Mouse (Mus musculus) bone marrow, adult 2 months (tissue): ENCODE measurements around the gene Ggt6. TPM values are rescaled to one million over a fixed set of nuclear protein-coding genes. Genes with fewer than 3 reads are reported as not detected.

Experiments used
- H3K27ac ChIP-seq: fragments of 200-500 bp; 2 replicates; pipeline ENCODE4 v1.5.1; 2012; ENCODE audit warnings: low read depth, mild to moderate bottlenecking, control low read depth, inconsistent platforms, low read length; ENCODE audit not compliant: control insufficient read depth, poor library complexity, insufficient read depth
- H3K4me1 ChIP-seq: fragments of 200-500 bp; 2 replicates; pipeline ENCODE4 v1.6.1; 2011; ENCODE audit warnings: low read length; ENCODE audit not compliant: control insufficient read depth, insufficient read depth
- H3K4me3 ChIP-seq: fragments of 200-500 bp; replicated peaks from 2 replicates; pipeline ENCODE3; 2011; ENCODE audit warnings: mild to moderate bottlenecking, low read depth, low read length, control low read depth; ENCODE audit not compliant: control insufficient read depth
- CTCF ChIP-seq: fragments of 200-500 bp; IDR thresholded peaks from 2 replicates; pipeline ENCODE4 v1.5.1; 2011; ENCODE audit warnings: low read length, control low read depth; ENCODE audit not compliant: control insufficient read depth, insufficient read depth
- POLR2A ChIP-seq: fragments of 200-500 bp; IDR thresholded peaks from 2 replicates; pipeline ENCODE4 v1.6.1; 2011; ENCODE audit warnings: low read depth, mild to moderate bottlenecking, control low read depth, low read length, borderline replicate concordance; ENCODE audit not compliant: control insufficient read depth
- WGBS: fragments of 180-500 bp; shearing (Covaris S2); methylation state at CpG from one replicate; pipeline ENCODE4 v1.1.7; 2018; 5-methylcytosine and 5-hydroxymethylcytosine counted together
- polyA plus RNA-seq: library from polyadenylated mRNA; stranded (reverse); fragments of >200 nt; gene quantifications from 2 replicates; pipeline ENCODE4 v1.2.4, GENCODE M21; 2011; ENCODE audit warnings: low replicate concordance; ENCODE audit not compliant: missing spikeins, insufficient read depth, insufficient read length

Ggt6 gene
- polyA plus RNA-seq, 1 experiment: not detected

DNA sequence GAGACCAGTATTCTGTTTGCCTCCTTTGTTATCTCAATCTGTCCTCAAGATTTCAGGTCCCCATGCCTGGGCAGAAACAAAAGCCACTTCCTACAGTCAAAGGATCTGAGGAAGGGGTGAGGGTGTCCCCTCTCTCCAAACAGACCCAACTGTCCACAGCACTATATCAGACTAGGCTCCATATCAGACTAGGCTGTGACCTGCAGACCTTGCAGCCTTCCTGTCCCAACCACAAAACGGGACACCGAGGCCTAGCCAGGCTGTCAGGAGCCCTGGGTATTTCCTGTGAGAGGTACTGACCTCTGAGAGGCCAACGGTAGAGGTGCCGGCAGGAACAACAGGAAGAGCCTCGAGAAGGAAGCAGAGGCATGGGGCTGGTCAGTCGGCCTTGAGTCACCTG, 49.2 kb downstream of the Ggt6 start:
- Histone ChIP-seq H3K4me3 (no peak overlapping the region), H3K27ac (no peak overlapping the region), H3K4me1 (peaks cover 3% of the 10 kb centered on the region)
- TF ChIP-seq CTCF (no peak), POLR2A (no peak)
- 1% methylated on average over 6 of the region's 6 CpGs for WGBS

GRCm38 (mm10) chr11:72485157-72485556, 49.8 kb downstream of the Ggt6 start:
- Histone ChIP-seq H3K4me3 (no peak overlapping the region), H3K4me1 (peaks cover 3% of the 10 kb centered on the region), H3K27ac (no peak overlapping the region)
- TF ChIP-seq POLR2A (no peak), CTCF (no peak)
- 27% methylated on average over 5 of the region's 5 CpGs for WGBS

DNA sequence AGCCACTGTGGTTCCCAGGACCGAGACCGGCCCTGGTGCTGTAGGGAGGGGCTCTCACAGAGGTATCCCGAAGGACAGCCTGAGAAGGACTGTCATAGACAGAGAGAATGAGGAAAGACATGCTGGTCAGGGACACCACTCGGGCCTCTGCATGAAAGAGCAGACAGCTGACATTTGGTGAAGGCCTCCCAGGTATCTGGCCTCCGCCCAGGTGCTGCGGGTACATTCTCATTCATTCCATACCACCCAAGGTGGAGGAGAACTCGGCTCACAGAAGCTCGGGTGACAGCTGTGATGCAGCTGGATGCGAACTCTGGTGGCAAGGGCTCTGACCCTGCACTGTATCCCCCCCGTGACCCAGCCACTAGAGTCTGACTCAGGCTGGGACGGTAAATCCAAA, 50.6 kb downstream of the Ggt6 start:
- TF ChIP-seq POLR2A: no peak
- TF ChIP-seq CTCF: no peak
- WGBS: 58% methylated on average over 11 of the region's 11 CpGs
- no peak overlapping the region for H3K4me3 ChIP-seq
- no peak overlapping the region for H3K27ac ChIP-seq
- H3K4me1 ChIP-seq: peaks cover 3% of the 10 kb centered on the region

DNA sequence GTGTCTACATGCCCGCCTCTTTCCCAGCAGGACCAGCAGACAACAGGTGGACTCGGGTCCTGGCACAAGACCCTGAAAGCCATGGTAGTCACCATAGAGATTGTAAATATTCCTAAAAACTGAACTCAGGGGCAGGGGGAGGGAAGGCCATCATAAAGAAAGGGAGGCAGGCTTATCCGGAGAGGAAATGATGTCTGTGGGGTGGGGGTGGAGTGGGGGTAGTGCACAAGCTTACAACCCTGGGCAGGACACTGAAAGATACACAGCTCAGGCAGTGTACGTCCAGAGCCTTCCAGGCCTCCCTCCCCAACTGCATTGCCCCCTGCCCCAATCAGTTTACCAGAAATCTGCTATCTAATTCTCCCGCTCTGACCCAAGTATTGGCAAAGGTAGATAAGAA, 51.8 kb downstream of the Ggt6 start:
- Histone ChIP-seq H3K27ac (no peak overlapping the region), H3K4me1 (peaks cover 2% of the 10 kb centered on the region; the same call in 1 of the 2 replicates), H3K4me3 (no peak overlapping the region)
- TF ChIP-seq CTCF (no peak), POLR2A (no peak)
- WGBS: 24% methylated on average over 5 of the region's 5 CpGs

DNA sequence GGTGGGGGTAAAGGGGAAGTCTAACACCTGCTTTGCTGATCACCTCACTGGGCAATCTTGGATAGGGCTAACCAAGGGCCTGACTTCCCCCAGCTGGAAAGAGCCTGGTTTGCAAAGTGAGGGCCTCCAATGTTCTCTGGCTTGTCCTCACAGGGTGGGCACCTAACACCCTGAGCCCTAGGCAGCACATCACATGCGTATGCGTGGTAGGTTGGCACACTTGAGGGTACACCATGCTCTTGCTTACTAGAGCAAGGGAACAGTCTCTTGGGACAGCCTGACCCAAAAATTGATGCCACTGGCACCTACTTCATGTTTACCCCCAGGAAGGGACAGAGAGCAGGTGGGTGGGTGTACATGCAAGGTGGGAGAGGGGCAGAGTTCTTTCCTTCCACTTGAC, 52.4 kb downstream of the Ggt6 start:
- Histone ChIP-seq H3K4me3 (no peak overlapping the region), H3K27ac (no peak overlapping the region), H3K4me1 (peaks cover 2% of the 10 kb centered on the region; the same call in 1 of the 2 replicates)
- no peak for TF ChIP-seq CTCF
- TF ChIP-seq POLR2A: no peak
- 22% methylated on average over 2 of the region's 2 CpGs for whole genome bisulfite sequencing

Other genes starting within 250 kb of the Ggt6 start
- 0.90 and 1.2 TPM in 2 replicates for gene Gm43951, start 228.7 kb upstream of the Ggt6 start, polyA plus RNA-seq
- gene 4933427D14Rik, start 228.1 kb upstream of the Ggt6 start, polyA plus RNA-seq: 3.4 and 5.1 TPM in 2 replicates
- gene Txndc17, start 228.0 kb upstream of the Ggt6 start, polyA plus RNA-seq: 29.1 and 49.0 TPM in 2 replicates
- 9.3 and 11.4 TPM in 2 replicates for gene Med31, start 219.9 kb upstream of the Ggt6 start, polyA plus RNA-seq
- 1.2 TPM in 1 of 2 replicates, not detected in the other for gene Slc13a5, start 168.3 kb upstream of the Ggt6 start, polyA plus RNA-seq
- gene Xaf1, start 133.9 kb upstream of the Ggt6 start, polyA plus RNA-seq: 22.2 and 35.2 TPM in 2 replicates
- gene Fbxo39, start 121.1 kb upstream of the Ggt6 start, polyA plus RNA-seq: not detected in 2 replicates
- not detected in 2 replicates for gene Tekt1, start 73.1 kb upstream of the Ggt6 start, polyA plus RNA-seq
- gene Smtnl2, start 23.8 kb upstream of the Ggt6 start, polyA plus RNA-seq: 5.6 TPM in 1 of 2 replicates, not detected in the other
- gene Mybbp1a, start 5.8 kb downstream of the Ggt6 start, polyA plus RNA-seq: 40.0 and 68.3 TPM in 2 replicates
- 6.3 and 10.7 TPM in 2 replicates for gene Spns2, start 54.4 kb downstream of the Ggt6 start, polyA plus RNA-seq
- gene Spns3, start 115.0 kb downstream of the Ggt6 start, polyA plus RNA-seq: 9.1 and 13.2 TPM in 2 replicates
- 6.1 and 14.1 TPM in 2 replicates for gene Ube2g1, start 171.8 kb downstream of the Ggt6 start, polyA plus RNA-seq